Mouse (Mus musculus): ENCODE results near the gene Gse1.
A peak's percentile ranks its signal among the peaks of the same experiment; 100 is the strongest.

Gse1 gene

GRCm38 (mm10) chr8:120594571-120594970 is 366.3 kb downstream of the Gse1 start:
- DNase-seq = no peak

- peak; percentile 52 for DNase-seq
These were observed 367.7 kb downstream of the Gse1 start for GRCm38 (mm10) chr8:120595963-120596362.

- peak; percentile 80 for DNase-seq
These were observed 370.3 kb downstream of the Gse1 start for GRCm38 (mm10) chr8:120598579-120598978.

- peak; percentile 85 for DNase-seq
These were observed 371.2 kb downstream of the Gse1 start for GRCm38 (mm10) chr8:120599504-120599903.

GRCm38 (mm10) chr8:120602672-120603071 is 374.4 kb downstream of the Gse1 start:
- no peak for DNase-seq

- DNase-seq = no peak
These were observed 379.2 kb downstream of the Gse1 start for GRCm38 (mm10) chr8:120607460-120607859.

- DNase-seq = peak; percentile 91
These were observed 379.6 kb downstream of the Gse1 start for GRCm38 (mm10) chr8:120607885-120608284.

- DNase-seq = no peak
These were observed 382.6 kb downstream of the Gse1 start for GRCm38 (mm10) chr8:120610824-120611223.

- no peak for DNase-seq
These were observed 386.2 kb downstream of the Gse1 start for GRCm38 (mm10) chr8:120614491-120614890.

- DNase-seq = no peak
These were observed 388.7 kb downstream of the Gse1 start for GRCm38 (mm10) chr8:120616663-120617626.

- DNase-seq = peak; percentile 61
These were observed 389.9 kb downstream of the Gse1 start for GRCm38 (mm10) chr8:120618110-120618509.

- no peak for DNase-seq
These were observed 391.3 kb downstream of the Gse1 start for GRCm38 (mm10) chr8:120619235-120620180.

- no peak for DNase-seq
These were observed 392.2 kb downstream of the Gse1 start for GRCm38 (mm10) chr8:120620441-120620840.

GRCm38 (mm10) chr8:120622161-120622560 is 393.9 kb downstream of the Gse1 start:
- DNase-seq = no peak

GRCm38 (mm10) chr8:120623608-120624007 is 395.4 kb downstream of the Gse1 start:
- DNase-seq = no peak

- DNase-seq = no peak
These were observed 398.2 kb downstream of the Gse1 start for GRCm38 (mm10) chr8:120626461-120626860.

- DNase-seq = no peak
These were observed 399.0 kb downstream of the Gse1 start for GRCm38 (mm10) chr8:120627298-120627697.

- no peak for DNase-seq
These were observed 401.8 kb downstream of the Gse1 start for GRCm38 (mm10) chr8:120630031-120630430.

- no peak for DNase-seq
These were observed 402.6 kb downstream of the Gse1 start for GRCm38 (mm10) chr8:120630848-120631247.

All from right cerebral cortex, postnatal 14 days (tissue).